Mouse (Mus musculus): ENCODE measurements at regions not wholly inside any gene's neighbourhood (a gene's known extent, or its start where the extent isn't known, plus 50 kb on each side); places are given as distances from the start of the nearest gene placed in this dataset.

GRCm38 (mm10) chr10:60957820-60958233, 126.4 kb upstream of the Unc5b start:
- TF ChIP-seq CTCF (IDR thresholded peaks at IDR 0.05; ENCODE audit: low read depth) (no peak), EP300 (optimal IDR thresholded peaks at IDR 0.05) (no peak)
